Mouse (Mus musculus) layer of hippocampus, postnatal 10 days (tissue): ENCODE data around the gene Gm20388. TPM values are rescaled to one million over a fixed set of nuclear protein-coding genes. Genes with fewer than 3 reads are reported as not detected.
"Not testable (repeated sequence)": the region's sequence is repeated elsewhere in the genome, so short reads cannot be mapped to it uniquely, and the experiment has no call there.

Source experiments
- DNase-seq, 2 experiments: peaks; one replicate each; pipeline ENCODE4 v3.0.0; 2021; ENCODE audit warnings: low spot score in 2 of 2
- total RNA-seq, 2 experiments: library from RNA; stranded (reverse); gene quantifications; 2 replicates each; pipeline ENCODE4 v1.2.3; 2021

Gene Gm20388
- total RNA-seq, 2 experiments from 2014 or later = not detected

DNA sequence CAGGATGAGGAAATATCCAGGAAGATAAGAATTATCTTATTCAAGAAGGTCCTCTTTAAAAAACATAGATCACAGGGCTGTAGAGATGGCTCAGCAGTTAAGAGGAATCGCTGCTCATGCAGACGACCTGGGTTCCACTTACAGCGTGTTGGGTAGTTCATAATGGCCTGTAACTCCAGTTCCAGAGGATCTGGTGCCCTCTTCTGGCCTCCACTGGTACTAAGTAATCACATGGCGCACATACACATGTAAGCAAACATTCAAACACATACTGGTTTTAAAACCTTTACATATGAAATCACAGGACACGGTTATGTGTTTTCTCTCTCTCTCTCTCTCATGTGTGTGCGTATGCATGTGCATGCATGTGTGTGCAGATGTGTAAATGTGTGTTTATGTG is 1226.2 kb downstream of the Gm20388 start:
- no peak for DNase-seq

DNA sequence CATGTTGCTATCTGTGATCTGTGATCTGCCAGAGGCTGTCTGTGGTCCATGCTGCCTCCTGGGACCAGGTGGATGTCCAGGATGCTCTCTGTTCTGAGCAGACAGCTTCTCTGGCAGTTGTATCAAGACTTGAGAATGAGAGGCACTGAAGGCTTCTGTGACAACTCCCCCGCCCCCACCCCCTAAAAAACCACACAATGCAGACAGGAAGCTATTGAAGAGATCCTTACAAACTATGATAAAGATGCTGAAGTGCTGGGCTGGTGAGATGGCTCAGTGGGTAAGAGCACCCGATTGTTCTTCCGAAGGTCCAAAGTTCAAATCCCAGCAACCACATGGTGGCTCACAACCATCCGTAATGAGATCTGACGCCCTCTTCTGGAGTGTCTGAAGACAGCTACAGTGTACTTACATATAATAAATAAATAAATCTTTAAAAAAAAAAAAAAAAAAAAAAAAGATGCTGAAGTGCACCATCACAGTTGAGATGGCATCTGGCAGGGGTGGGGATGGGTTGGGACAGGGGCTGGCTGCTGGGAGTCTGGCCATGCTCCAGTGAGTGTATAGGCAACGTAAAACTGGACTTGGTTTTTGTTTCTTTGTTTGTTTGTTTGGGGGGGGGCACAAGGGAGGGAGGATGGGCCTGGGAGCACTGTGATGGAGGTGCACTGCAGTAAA is 1235.0 kb downstream of the Gm20388 start:
- DNase-seq = not testable (repeated sequence)

DNA sequence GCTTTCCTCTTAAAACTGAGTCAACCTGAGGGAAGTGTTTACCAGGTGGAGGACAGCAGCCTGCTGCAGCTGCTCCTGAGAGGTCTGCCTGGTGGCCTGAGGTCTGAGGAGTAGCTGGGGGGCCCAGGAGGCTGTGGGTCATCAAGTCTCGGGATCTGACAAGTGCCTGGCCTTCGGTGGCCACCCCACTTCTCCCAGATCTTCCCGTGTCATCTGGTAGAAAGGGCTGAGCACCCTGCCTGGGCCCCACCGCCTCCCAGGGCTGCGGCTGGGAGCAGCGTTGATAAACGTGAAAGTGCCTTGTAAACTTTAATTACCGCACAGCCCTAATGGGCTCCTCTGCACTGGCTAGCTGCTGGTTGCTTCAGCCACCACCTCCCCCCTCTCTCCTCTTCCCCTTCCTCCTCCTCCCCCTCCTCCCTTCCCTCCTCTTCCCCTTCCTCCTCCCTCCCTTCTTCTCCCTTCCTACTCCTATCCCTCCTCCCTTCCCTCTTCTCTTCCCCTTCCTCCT is 1238.0 kb downstream of the Gm20388 start:
- no peak for DNase-seq

DNA sequence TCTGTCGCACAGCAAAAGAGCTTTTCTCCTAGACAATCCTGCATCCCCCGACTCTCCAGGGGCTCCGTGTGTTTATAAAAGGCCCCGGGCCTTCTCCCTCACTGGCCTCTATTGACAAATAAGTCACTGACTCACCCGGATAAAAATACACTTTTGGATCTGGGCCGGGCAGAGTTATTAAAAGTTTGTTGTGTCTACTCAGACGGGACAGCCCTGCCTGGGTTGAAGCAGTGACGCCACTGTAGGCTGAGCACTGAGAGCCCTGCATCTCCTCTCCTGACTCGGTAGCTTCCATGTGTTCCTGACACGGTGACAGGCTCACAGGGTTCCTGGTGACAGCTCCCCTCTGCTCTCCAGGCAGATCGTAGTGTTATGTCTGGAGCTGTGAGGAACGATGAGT is 1241.8 kb downstream of the Gm20388 start:
- DNase-seq = no peak

DNA sequence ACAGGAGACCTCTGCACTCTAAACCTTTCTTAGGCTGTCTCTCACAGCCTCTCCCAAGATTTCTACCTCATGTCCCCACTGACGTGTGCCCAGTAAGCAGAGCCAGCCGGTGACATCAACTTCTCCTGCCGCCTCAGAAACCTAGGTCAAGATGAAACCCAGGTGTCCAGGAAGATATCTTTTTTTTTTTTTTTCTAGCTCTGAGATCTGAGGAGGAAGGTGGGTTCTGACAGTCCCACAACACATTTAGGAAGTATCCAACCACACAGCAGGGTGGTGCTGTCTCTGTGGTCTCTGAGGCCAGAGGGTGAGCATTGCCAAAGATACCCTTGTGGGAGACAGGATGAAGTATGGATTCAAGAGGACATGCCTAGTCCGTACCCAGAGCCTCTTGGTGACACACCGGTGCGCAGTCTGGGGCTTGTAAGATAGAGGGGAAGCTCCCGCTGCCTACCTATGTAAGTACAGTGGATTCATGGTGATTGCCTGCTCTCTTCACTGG is 1246.4 kb downstream of the Gm20388 start:
- no peak for DNase-seq

DNA sequence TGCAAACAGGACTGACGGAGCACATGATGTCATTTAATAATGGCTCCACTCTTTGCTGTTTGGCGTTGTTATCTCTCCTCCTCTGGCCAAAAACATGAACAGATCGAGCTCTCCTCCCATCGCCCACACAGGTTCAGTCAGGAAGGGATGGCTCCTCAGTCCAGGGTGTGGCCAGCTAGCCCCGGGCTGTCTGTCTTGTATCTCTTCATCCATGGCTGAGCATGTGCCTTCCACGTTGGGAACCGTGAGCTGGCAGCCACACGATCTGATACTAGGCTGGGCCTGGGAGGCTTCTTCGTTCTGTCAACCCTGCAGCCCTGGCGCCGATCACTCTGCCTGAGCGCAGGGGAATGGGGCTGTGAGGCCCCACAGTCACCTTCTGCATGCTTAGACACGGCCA is 1248.2 kb downstream of the Gm20388 start:
- no peak for DNase-seq

DNA sequence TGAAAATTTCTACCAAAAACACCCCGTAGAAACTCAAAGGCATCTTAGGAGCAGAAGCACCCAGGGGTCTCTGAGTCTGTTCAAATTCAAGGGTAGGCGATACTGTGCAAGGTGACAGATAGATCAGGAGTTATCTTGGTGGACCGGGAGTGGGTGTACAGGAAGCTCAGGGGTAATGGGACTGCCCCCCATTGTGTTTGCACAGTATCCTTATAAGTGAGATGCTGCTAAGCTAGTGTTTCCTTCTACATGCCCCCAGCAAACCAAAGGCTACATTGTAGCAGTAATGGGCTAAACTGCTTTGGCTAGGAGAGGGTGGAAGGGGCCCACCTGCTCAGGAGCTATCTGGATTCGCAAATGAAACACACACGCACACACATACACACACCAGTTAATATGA is 1250.8 kb downstream of the Gm20388 start:
- no peak for DNase-seq

DNA sequence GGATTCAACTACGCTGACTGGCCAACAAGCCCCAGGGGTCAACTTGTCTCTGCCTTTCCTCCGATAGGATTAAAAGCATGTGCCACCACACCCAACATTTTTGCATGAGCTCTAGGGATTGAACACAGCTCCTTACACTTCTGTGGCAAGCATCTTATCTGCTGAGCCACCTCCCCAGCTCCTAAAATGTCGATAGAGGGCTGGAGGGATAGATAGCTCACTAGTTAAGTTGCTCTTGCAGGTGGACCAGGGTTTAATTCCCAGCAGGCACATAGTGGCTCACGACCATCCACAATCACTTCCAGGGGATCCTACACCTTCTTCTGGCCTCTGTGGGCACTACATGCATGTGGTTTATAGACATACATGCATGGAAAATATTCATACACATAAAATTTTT is 1251.8 kb downstream of the Gm20388 start:
- no peak for DNase-seq

DNA sequence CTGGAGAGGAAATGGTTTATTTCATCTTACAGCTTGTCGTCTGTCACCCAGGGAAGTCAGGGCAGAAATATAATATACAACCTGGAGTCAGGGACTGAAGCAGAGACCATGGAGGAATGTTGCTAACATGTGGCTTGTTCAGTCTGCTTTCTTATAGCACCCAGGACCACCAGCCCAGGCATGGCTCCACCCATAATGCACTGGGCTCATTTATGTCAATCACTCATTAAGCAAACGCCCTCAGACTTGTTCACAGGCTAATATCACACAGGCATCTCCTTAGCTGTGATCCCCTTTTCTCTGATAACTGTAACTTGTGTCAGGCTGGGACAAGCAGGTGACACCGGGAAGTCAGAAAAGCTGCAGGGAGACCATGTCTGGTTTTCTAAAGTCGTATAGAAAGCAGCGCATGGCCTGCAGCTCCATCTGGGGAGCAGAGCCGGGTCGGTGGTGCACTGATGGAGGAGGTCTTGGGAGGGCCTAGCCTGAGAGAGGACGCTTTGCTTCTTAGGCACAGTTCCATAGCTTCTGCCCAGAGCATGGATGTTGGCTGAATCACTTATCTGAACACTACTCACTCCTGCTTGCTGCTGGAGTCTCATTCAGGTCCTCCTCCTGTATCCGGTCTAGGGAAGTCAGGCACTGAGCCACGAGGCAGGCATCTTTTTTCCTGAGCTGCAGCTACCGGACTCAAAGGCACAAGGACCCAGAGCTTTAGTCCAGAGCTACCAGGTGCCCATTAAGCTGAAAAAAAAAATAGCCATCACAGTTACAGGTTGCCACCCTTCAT is 1252.5 kb downstream of the Gm20388 start:
- DNase-seq = no peak

DNA sequence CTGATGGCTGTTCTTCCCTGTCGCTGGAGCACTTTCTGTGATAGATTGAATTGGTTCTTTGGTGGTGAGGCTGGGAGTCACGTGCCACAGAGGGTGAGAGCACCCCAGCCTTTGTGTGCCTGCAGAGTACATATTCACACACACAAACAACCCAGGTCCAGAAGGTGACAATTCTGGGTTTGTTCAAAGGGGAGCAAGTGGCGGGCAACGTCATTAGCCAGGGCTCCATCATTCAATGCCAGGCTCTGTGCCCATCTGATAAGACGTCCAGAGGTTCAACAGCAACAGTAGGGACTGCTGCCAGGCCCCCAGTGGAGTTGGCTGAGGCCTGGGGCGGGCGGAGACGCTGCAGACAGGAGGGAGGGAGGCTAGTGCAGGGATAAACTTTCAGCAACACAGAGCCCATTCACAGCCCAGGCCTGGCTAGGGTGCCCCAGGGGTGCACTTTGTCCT is 1253.4 kb downstream of the Gm20388 start:
- DNase-seq = no peak

DNA sequence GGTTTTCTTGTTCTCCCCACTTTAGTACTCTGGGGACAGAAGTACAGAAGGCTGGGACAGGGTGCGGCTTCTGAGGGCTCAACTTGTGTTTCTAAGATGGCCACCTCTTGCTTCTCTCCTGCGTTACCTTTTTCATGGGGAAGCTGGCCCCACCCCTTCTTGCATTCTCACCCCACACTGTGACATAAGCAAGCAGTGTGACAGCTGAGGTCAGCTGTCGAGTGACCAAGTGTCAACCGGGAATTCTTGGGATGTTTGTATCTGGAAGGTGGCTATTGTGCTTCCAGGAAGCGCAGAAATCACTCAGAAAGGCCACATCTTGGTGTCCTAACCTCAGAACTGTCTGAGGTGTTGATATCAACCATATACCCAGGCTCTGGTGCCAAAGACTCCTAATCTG is 1257.4 kb downstream of the Gm20388 start:
- DNase-seq = no peak

DNA sequence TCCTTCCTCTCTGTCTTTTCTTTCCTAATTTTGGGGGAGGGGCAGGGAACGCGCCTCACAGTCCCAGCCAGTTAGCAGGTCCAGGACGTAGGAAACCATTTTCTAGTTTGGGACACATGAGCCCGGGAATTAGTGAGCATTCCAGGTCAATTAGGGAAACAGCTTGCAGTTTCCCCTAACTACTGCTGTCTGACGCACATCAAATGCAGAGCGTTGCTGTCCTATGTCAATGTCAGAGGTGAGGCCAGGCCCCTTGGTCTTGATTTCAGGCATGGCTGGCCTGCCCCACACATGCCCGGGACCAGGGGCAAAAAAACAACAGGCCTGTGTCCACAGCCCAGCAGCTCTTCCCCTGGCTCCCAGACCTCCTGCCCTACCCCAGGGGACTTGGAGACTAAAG is 1259.5 kb downstream of the Gm20388 start:
- DNase-seq = no peak

DNA sequence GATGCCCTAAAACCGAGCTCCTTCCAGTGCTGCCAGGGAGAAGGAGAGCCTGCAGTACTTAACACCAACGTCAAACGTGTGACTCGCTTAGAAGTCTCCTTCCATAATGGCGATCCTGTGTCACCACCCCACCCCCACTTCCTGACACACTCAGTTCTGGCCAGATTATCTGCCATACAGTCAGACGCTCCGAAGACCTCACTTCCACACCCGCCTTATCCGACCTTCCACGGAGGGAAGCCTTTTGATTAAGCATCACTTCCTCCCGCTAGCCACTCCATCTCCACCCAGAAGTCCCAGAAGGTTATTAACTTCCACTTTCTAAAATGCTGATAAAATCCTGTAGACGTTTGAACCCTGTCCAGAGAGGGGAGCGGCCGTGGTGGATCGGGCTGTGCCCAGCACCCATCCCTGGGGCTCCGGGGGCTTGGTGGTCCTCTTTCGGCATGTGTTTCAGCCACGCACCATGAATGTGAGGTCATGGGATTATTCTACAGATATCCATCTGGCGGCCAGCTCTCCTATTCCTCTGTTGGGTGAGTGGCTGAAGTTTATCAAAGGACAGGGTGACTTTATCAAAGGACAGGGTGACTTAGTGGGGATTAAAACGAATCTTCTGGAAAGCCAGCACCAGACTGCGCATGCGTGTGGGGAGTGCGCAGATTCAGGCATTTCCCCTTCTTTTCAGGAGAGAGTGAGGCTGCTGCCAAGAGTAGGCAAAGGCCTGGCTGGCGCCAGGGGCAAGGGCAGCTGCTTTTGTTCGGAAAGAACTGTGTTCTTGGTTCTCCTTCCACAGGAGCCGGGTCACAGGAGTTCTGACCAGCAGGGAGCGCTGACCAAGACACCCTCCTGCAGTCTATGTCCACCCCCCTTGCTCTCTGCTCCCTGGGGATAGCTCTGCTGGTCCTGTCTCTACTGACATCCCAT is 1260.2 kb downstream of the Gm20388 start:
- DNase-seq = peak; percentile 36 to 53

DNA sequence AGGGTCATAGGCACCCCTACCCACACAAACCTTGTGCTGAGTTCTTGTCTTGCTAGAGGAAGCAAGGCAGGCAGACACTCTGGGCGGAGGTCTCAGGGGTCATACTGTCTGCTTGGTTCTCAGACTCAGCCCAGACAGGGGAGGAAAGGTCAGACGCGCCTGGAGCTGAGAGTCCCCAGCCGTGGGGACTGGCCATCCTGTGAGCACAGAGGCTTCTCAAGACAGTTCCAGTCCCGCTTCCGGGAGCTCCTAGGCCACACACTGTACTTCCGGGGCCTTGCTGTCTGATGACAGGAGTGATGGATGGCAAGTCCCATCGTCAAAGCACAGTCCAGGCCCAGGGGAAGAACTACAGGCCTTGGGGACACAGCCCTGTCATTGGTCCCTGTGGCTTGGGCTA is 1261.9 kb downstream of the Gm20388 start:
- no peak for DNase-seq

DNA sequence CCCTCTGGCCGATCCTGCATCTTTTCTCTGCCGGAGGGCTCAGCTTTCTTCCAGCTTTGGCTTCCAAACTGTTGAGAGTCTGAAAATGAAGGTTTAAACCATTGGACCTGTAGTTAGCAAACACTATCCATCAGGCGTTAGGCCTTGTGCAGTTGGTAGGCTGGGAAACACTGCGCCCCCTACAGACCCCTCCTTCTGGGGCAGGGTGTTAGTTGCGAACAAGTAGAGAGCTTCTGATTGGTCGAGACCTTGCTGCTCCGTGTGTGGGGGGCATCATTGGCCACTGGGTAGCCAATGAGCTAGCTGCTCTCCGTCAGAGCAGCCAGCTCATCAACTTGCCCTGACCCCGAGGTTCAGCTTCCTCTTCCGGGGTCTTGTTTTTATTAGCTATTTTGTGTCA is 1263.5 kb downstream of the Gm20388 start:
- no peak for DNase-seq

DNA sequence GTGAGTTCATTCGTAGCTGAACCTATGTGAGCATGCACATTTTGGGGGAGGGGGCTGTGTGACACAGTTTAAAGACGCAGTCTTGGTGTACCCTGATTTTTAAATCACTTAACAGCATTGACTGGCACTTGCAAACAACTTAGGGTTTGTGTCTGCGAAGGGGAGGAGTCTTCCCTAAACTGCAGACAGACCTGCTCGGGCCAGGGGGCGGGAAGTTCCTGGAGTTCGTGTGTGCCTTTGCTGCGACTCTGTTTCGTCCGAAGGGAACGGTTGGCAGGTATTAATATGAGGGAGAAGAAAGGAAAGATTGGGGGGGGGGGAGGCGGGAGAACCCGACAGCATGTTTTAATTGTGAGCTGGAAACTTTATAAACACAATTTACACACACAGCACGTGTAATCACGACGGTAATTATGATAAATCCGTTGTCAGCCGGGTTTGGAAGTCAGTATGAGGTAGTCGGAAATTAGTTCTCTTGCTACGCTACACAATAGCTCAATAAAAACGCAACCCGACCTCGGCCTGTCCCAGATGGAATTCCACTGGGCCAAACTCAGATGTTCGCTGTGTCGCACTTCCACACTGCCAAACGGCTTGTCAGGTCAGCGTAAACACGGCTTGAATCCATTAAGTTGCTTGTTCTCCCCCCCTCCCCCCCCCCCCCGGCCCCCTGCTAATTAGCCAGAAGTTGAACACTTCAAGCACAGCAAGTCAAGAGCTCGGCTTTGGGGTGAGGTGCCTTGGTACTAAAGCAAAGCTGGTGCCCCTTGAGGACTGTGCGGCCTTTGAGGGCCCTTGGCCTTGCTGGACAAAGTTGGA is 1264.3 kb downstream of the Gm20388 start:
- no peak for DNase-seq

DNA sequence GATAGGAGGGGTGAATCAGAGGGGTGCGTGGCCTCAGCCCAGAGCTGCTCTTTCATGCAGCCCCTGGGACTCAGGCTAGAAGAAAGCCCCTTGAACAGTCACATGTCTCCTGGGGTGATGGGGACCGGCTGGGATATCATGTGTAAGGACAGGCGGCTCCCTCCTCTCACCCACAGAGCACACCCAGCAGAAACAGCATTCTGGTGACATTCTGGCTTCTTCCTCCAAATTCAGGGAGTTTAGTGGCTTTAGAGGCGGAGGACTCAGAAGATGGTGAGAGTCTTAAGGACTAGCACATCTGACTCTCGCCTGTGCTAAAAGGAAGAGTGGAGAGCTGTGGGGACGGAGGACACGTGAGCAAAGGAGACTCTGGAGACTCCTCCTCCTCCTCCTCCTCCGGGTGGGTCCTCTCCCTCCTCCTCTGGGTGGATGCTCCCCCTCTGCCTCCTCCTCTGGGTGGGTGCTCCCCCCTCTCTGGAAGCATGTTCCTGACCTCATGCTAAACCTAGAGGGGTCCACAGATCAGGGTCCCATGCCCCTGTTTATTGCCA is 1265.0 kb downstream of the Gm20388 start:
- DNase-seq = no peak

DNA sequence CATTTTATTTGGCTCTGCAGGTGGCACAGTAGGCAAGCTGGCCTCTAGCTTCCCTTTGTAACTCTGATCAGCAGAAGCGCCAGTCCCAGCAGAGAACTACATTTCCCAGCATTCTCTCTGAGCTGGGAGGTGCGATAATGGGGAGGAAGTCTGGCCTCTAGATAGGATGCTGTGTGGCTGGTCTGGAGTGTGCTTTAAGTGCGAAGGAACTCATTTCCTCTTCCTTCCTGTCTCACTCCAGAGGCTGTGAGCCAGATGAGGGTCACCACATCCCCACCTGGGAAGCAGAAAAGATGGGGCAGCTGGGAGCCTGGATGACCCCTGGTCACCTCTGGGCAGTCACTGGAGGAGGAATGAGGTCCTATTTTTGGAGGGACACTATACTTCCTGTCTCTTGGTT is 1265.7 kb downstream of the Gm20388 start:
- DNase-seq = no peak

DNA sequence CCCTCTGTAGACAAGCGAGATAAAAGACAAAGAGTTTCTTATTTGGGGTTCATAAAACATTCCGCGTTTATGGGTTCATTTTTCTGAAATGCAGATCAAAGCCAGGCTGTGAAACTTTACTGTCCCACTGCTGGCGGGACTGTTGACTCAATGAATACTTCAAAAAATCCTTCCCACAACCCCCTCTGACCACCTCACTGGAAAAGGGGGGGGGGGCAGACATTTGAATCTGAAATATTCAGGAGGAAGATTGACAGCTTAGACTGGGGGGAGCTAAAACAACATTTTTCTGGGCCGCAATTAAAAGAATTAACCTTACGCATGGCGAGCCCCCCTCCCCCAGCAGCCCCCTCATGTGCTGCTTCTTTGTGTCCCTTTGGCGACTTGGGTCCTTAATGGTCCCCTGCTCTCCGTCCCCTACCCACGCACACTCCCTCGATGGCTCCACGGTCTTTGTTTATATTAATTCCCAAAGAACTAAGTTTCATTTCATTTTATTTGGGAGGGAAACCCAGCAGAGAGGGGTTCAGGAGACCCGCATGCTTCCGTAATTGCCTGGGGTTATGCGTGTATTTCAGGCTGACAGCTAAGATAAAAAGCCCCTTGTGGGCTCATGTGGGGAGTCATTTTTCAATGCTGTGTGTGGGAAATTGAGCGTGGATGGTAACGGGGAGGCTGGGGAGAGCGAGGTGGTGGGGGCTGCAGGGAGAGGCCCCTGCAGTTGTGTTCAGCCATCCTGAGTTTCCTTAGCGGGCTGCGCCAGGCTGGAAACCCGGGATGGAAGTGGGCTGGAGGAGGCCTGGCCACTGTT is 1270.0 kb downstream of the Gm20388 start:
- DNase-seq = no peak
